In genomic region chr16:72256388-72256787, GRCm38 (mm10) we compare ENCODE assay signal across 24 mouse cellular contexts. TPM values are rescaled to one million over a fixed set of nuclear protein-coding genes. Genes with fewer than 3 reads are reported as not detected.
DNase-seq lines count a peak whose midpoint lies in the region; ATAC-seq and TF ChIP-seq lines count a peak whose summit lies in the region.
"Had no signal": no experiment of that assay in that cellular context is flagged by ENCODE, and none has a peak within 500 bp of the region (broad histone marks: within the 10 kb centered on the region; RNA-seq: fewer than 3 reads in every experiment).

No protein-coding gene starts in this region.

- 35% methylated on average over 3 of the region's 3 CpGs for whole genome bisulfite sequencing in midbrain, embryonic 11.5 days
- WGBS in midbrain, postnatal 0 days, result 34% methylated on average over 3 of the region's 3 CpGs
- WGBS in midbrain, embryonic 12.5 days, result 29% methylated on average over 3 of the region's 3 CpGs
- WGBS in midbrain, embryonic 13.5 days, result 30% methylated on average over 3 of the region's 3 CpGs
- WGBS in midbrain, embryonic 14.5 days, result 23% methylated on average over 3 of the region's 3 CpGs
- WGBS in midbrain, embryonic 15.5 days, result 23% methylated on average over 3 of the region's 3 CpGs

- H3K27me3 ChIP-seq in midbrain, embryonic 11.5 days (ENCODE audit: control insufficient read depth, insufficient read depth, low read length), result no peaks in the 10 kb centered on the region
- no peaks in the 10 kb centered on the region for H3K27me3 ChIP-seq in midbrain, postnatal 0 days (ENCODE audit: insufficient read depth, low read length)
- no peaks in the 10 kb centered on the region for H3K27me3 ChIP-seq in midbrain, embryonic 12.5 days
- H3K27me3 ChIP-seq in midbrain, embryonic 13.5 days, result no peaks in the 10 kb centered on the region
- H3K27me3 ChIP-seq in midbrain, embryonic 14.5 days (ENCODE audit: control insufficient read depth, insufficient read depth, low read length), result no peaks in the 10 kb centered on the region
- H3K27me3 ChIP-seq in midbrain, embryonic 15.5 days (replicated peaks), result no peaks in the 10 kb centered on the region
- H3K27me3 ChIP-seq: CH12.LX, Patski had no signal

- no peak overlapping the region for H3K4me3 ChIP-seq in midbrain, embryonic 11.5 days (ENCODE audit: low read depth, low read length)
- no peak overlapping the region for H3K4me3 ChIP-seq in midbrain, postnatal 0 days (ENCODE audit: low read depth, low read length)
- no peak overlapping the region for H3K4me3 ChIP-seq in midbrain, embryonic 12.5 days
- no peak overlapping the region for H3K4me3 ChIP-seq in midbrain, embryonic 13.5 days (replicated peaks)
- H3K4me3 ChIP-seq in midbrain, embryonic 14.5 days (replicated peaks; ENCODE audit: low read depth, low read length), result no peak overlapping the region
- H3K4me3 ChIP-seq in midbrain, embryonic 15.5 days, result no peak overlapping the region

- no peak for TF ChIP-seq POLR2A in brain, embryonic 14.5 days (IDR thresholded peaks at IDR 0.05; ENCODE audit: borderline replicate concordance, extremely low read depth, insufficient read depth, insufficient read length, poor library complexity, severe bottlenecking)

- no peaks in the 10 kb centered on the region for H3K4me1 ChIP-seq in midbrain, embryonic 11.5 days (ENCODE audit: control insufficient read depth, insufficient read depth, low read length)
- H3K4me1 ChIP-seq in midbrain, postnatal 0 days (ENCODE audit: insufficient read depth, low read length), result no peaks in the 10 kb centered on the region
- no peaks in the 10 kb centered on the region for H3K4me1 ChIP-seq in midbrain, embryonic 12.5 days
- 0 out of 2 replicates have a peak, but pooled peaks cover 5% of the 10 kb centered on the region for H3K4me1 ChIP-seq in midbrain, embryonic 13.5 days (replicated peaks)
- no peaks in the 10 kb centered on the region for H3K4me1 ChIP-seq in midbrain, embryonic 14.5 days (ENCODE audit: control insufficient read depth, insufficient read depth, low read length)
- H3K4me1 ChIP-seq in midbrain, embryonic 15.5 days, result no peaks in the 10 kb centered on the region

- no peaks in the 10 kb centered on the region for H3K36me3 ChIP-seq in midbrain, embryonic 11.5 days (ENCODE audit: control insufficient read depth, insufficient read depth, low read length)
- H3K36me3 ChIP-seq in midbrain, postnatal 0 days (ENCODE audit: insufficient read depth, low read length), result no peaks in the 10 kb centered on the region
- H3K36me3 ChIP-seq in midbrain, embryonic 12.5 days, result no peaks in the 10 kb centered on the region
- H3K36me3 ChIP-seq in midbrain, embryonic 13.5 days, result no peaks in the 10 kb centered on the region
- H3K36me3 ChIP-seq in midbrain, embryonic 14.5 days (ENCODE audit: control insufficient read depth, insufficient read depth, low read length), result no peaks in the 10 kb centered on the region
- H3K36me3 ChIP-seq in midbrain, embryonic 15.5 days (replicated peaks), result no peaks in the 10 kb centered on the region
- H3K36me3 ChIP-seq: G1E had no signal

- no peaks in the 10 kb centered on the region for H3K9me3 ChIP-seq in midbrain, embryonic 11.5 days (ENCODE audit: control insufficient read depth, low read length)
- no peaks in the 10 kb centered on the region for H3K9me3 ChIP-seq in midbrain, postnatal 0 days (ENCODE audit: low read length)
- H3K9me3 ChIP-seq in midbrain, embryonic 12.5 days, result no peaks in the 10 kb centered on the region
- H3K9me3 ChIP-seq in midbrain, embryonic 13.5 days, result no peaks in the 10 kb centered on the region
- no peaks in the 10 kb centered on the region for H3K9me3 ChIP-seq in midbrain, embryonic 14.5 days (ENCODE audit: control insufficient read depth, low read length)
- no peaks in the 10 kb centered on the region for H3K9me3 ChIP-seq in midbrain, embryonic 15.5 days

- ATAC-seq in midbrain, embryonic 11.5 days (ENCODE audit: low FRiP score), result peak; percentile 70
- no peak for ATAC-seq in midbrain, postnatal 0 days (ENCODE audit: low FRiP score)
- 0 out of 2 replicates have a peak, but pooled peaks have one; percentile 63 for ATAC-seq in midbrain, embryonic 12.5 days (ENCODE audit: low FRiP score, low read depth)
- no peak; the same call in 1 of the 2 replicates for ATAC-seq in midbrain, embryonic 13.5 days
- ATAC-seq in midbrain, embryonic 14.5 days (ENCODE audit: low FRiP score, low TSS enrichment), result peak; percentile 24; the same call in 1 of the 2 replicates
- ATAC-seq in midbrain, embryonic 15.5 days (replicated peaks), result no peak
- ATAC-seq: activated CD4-positive, CD25-positive, alpha-beta regulatory T cell, adult 4 months; CD4-positive, CD25-positive, alpha-beta regulatory T cell, adult 4 months; Patski had no signal

- H3K27ac ChIP-seq in midbrain, embryonic 11.5 days (ENCODE audit: low read depth, low read length), result no peak overlapping the region
- no peak overlapping the region for H3K27ac ChIP-seq in midbrain, postnatal 0 days (ENCODE audit: low read depth, low read length)
- no peak overlapping the region for H3K27ac ChIP-seq in midbrain, embryonic 12.5 days (replicated peaks)
- H3K27ac ChIP-seq in midbrain, embryonic 13.5 days, result no peak overlapping the region
- H3K27ac ChIP-seq in midbrain, embryonic 14.5 days (replicated peaks; ENCODE audit: low read depth, low read length), result no peak overlapping the region
- H3K27ac ChIP-seq in midbrain, embryonic 15.5 days, result no peak overlapping the region

- no peak overlapping the region for H3K4me2 ChIP-seq in midbrain, embryonic 11.5 days
- no peak overlapping the region for H3K4me2 ChIP-seq in midbrain, postnatal 0 days (ENCODE audit: low read depth, low read length, poor library complexity, severe bottlenecking)
- no peak overlapping the region for H3K4me2 ChIP-seq in midbrain, embryonic 12.5 days (replicated peaks)
- H3K4me2 ChIP-seq in midbrain, embryonic 13.5 days (replicated peaks), result no peak overlapping the region
- no peak overlapping the region for H3K4me2 ChIP-seq in midbrain, embryonic 14.5 days (ENCODE audit: low read length)
- H3K4me2 ChIP-seq in midbrain, embryonic 15.5 days, result no peak overlapping the region

- DNase-seq in midbrain, embryonic 11.5 days (ENCODE audit: low spot score, missing footprints), result no peak
- no peak for DNase-seq in midbrain, postnatal 0 days (ENCODE audit: low spot score)
- no peak for DNase-seq in midbrain, embryonic 14.5 days
- DNase-seq in brain, embryonic 14.5 days (ENCODE audit: low read depth), result peak; percentile 36
- no peak for DNase-seq in frontal cortex, adult 2 months (ENCODE audit: extremely low spot score in 1 of 2, low spot score in 1 of 2)
- DNase-seq: adrenal gland, adult 2 months; adrenal gland, adult 8-10 months; adrenal gland, postnatal 10 days; adrenal gland, postnatal 14 days; adrenal gland, postnatal 25 days; adrenal gland, postnatal 36 days; B cell, adult 2 months; cerebellum, adult 11 months; cerebellum, adult 11-12 months; cerebellum, adult 18-20 months had no signal

- no peak for TF ChIP-seq CTCF in midbrain, postnatal 0 days (IDR thresholded peaks at IDR 0.05)
- TF ChIP-seq CTCF in brain, embryonic 14.5 days (IDR thresholded peaks at IDR 0.05; ENCODE audit: borderline replicate concordance, extremely low read depth, insufficient read depth, insufficient read length), result no peak

- no peak overlapping the region for H3K9ac ChIP-seq in midbrain, embryonic 11.5 days (ENCODE audit: low read length)
- no peak overlapping the region for H3K9ac ChIP-seq in midbrain, postnatal 0 days (replicated peaks; ENCODE audit: low read length, poor library complexity, severe bottlenecking)
- no peak overlapping the region for H3K9ac ChIP-seq in midbrain, embryonic 12.5 days (replicated peaks)
- H3K9ac ChIP-seq in midbrain, embryonic 13.5 days (replicated peaks), result no peak overlapping the region
- H3K9ac ChIP-seq in midbrain, embryonic 14.5 days (replicated peaks; ENCODE audit: low read length), result no peak overlapping the region
- no peak overlapping the region for H3K9ac ChIP-seq in midbrain, embryonic 15.5 days

RNA-seq across cellular contexts. Expression of gene Robo1, which starts 51.7 kb away (rescaled TPM):
- polyA plus RNA-seq in midbrain, embryonic 11.5 days (2014; fragmentation: Nextera tagmentation; extraction: Ambion mirVana), result 44.4 and 50.3 TPM in 2 replicates
- total RNA-seq in midbrain, postnatal 0 days (2014; rRNA removed), result 96.1 and 113 TPM in 2 replicates
- 26.8 and 31.4 TPM in 2 replicates for polyA plus RNA-seq in midbrain, postnatal 0 days (2015; fragmentation: Nextera tagmentation; extraction: Ambion mirVana)
- polyA plus RNA-seq in midbrain, embryonic 12.5 days (2016; fragmentation: Nextera tagmentation; extraction: Ambion mirVana), result 100 and 103 TPM in 2 replicates
- polyA plus RNA-seq in midbrain, embryonic 13.5 days (2015; fragmentation: Nextera tagmentation; extraction: Ambion mirVana), result 81.1 and 83.3 TPM in 2 replicates
- polyA plus RNA-seq in midbrain, embryonic 14.5 days (2014; fragmentation: Nextera tagmentation; extraction: Ambion mirVana), result 62.2 and 91.8 TPM in 2 replicates
- 60.7 and 66.9 TPM in 2 replicates for polyA plus RNA-seq in midbrain, embryonic 15.5 days (2015; fragmentation: Nextera tagmentation; extraction: Ambion mirVana)
- polyA plus RNA-seq in brain, embryonic 14.5 days (2012; rRNA removed), result 54.7 and 97.8 TPM in 2 replicates
- 13.8 and 15.1 TPM in 2 replicates for polyA plus RNA-seq in frontal cortex, adult 2 months (2012; rRNA removed)
- total RNA-seq: CH12.LX, MEL had no signal
- polyA plus RNA-seq: activated CD4-positive, CD25-positive, alpha-beta regulatory T cell, adult 4 months; G1E; Patski had no signal

Comparison
In these comparisons a context has a peak if more than half of its experiments do, and no peak if none do; other contexts are left out.
1. ATAC-seq: peak in midbrain, embryonic 11.5 days (single experiment), midbrain, embryonic 12.5 days (single experiment) and midbrain, embryonic 14.5 days (single experiment); none in midbrain, postnatal 0 days (single experiment), midbrain, embryonic 13.5 days (single experiment) and midbrain, embryonic 15.5 days (single experiment).